Mouse (Mus musculus) adrenal gland, postnatal 25 days (tissue): ENCODE measurements around the gene Tbc1d5. TPM values are rescaled to one million over a fixed set of nuclear protein-coding genes. Genes with fewer than 3 reads are reported as not detected.

ENCODE experiments used
- DNase-seq: peaks from one replicate; pipeline ENCODE4 v3.0.0; 2021; ENCODE audit warnings: mixed read lengths
- long read RNA-seq: library from polyadenylated mRNA; stranded (forward); transcript quantifications from one replicate; pipeline ENCODE4 v2.0.0, GENCODE M21; 2021
- total RNA-seq: library from RNA; stranded (reverse); gene quantifications from 2 replicates; pipeline ENCODE4 v1.2.3, GENCODE M21; 2021

Tbc1d5 gene
- 27.7 and 29.8 TPM in 2 replicates for total RNA-seq
- long read RNA-seq, partial matches to known transcripts: 0 of 3 reads
- long read RNA-seq, other reads (novel, unspliced or antisense): 2 of 3 reads

GRCm38 (mm10) chr17:51179195-51179953 lies at the start of gene Tbc1d5:
Gene Tbc1d5, minus strand, starts transcription at chr17:51179352.
- DNase-seq: peak; percentile 94

GRCm38 (mm10) chr17:51226056-51226455 lies 46.9 kb upstream of the Tbc1d5 start:
- no peak for DNase-seq

- DNase-seq: no peak
These were observed 44.0 kb upstream of the Tbc1d5 start for GRCm38 (mm10) chr17:51223152-51223551.

GRCm38 (mm10) chr17:51221075-51221474 lies 41.9 kb upstream of the Tbc1d5 start:
- DNase-seq: no peak

- DNase-seq: no peak
These were observed 40.7 kb upstream of the Tbc1d5 start for GRCm38 (mm10) chr17:51219897-51220296.

GRCm38 (mm10) chr17:51216426-51216825 lies 37.3 kb upstream of the Tbc1d5 start:
- DNase-seq: peak; percentile 14

- no peak for DNase-seq
These were observed 30.4 kb upstream of the Tbc1d5 start for GRCm38 (mm10) chr17:51209565-51209964.

- DNase-seq: no peak
These were observed 25.5 kb upstream of the Tbc1d5 start for GRCm38 (mm10) chr17:51204643-51205042.

GRCm38 (mm10) chr17:51195561-51195960 lies 16.4 kb upstream of the Tbc1d5 start:
- no peak for DNase-seq

GRCm38 (mm10) chr17:51194787-51195186 lies 15.6 kb upstream of the Tbc1d5 start:
- DNase-seq: no peak

- DNase-seq: no peak
These were observed 12.2 kb upstream of the Tbc1d5 start for GRCm38 (mm10) chr17:51191381-51191780.

- no peak for DNase-seq
These were observed 3.6 kb upstream of the Tbc1d5 start for GRCm38 (mm10) chr17:51182715-51183114.

- DNase-seq: peak; percentile 71
These were observed 509 bp downstream of the Tbc1d5 start for GRCm38 (mm10) chr17:51178491-51179194.

GRCm38 (mm10) chr17:51177923-51178322 lies 1.2 kb downstream of the Tbc1d5 start:
- no peak for DNase-seq

GRCm38 (mm10) chr17:51172332-51172731 lies 6.8 kb downstream of the Tbc1d5 start:
- no peak for DNase-seq

GRCm38 (mm10) chr17:51171504-51171903 lies 7.6 kb downstream of the Tbc1d5 start:
- no peak for DNase-seq

- DNase-seq: no peak
These were observed 9.2 kb downstream of the Tbc1d5 start for GRCm38 (mm10) chr17:51169911-51170310.

- no peak for DNase-seq
These were observed 16.8 kb downstream of the Tbc1d5 start for GRCm38 (mm10) chr17:51162366-51162765.

GRCm38 (mm10) chr17:51159261-51159660 lies 19.9 kb downstream of the Tbc1d5 start:
- DNase-seq: peak; percentile 20

GRCm38 (mm10) chr17:51150999-51151398 lies 28.2 kb downstream of the Tbc1d5 start:
- DNase-seq: no peak

GRCm38 (mm10) chr17:51144983-51145382 lies 34.2 kb downstream of the Tbc1d5 start:
- DNase-seq: no peak

GRCm38 (mm10) chr17:51142095-51142494 lies 37.1 kb downstream of the Tbc1d5 start:
- DNase-seq: no peak

- DNase-seq: no peak
These were observed 68.0 kb downstream of the Tbc1d5 start for GRCm38 (mm10) chr17:51111194-51111593.

GRCm38 (mm10) chr17:51104294-51104693 lies 74.9 kb downstream of the Tbc1d5 start:
- DNase-seq: no peak
